Mouse (Mus musculus) liver, embryonic 15.5 days (tissue): Measurements from ENCODE around the gene Gga3. TPM values are rescaled to one million over a fixed set of nuclear protein-coding genes. Genes with fewer than 3 reads are reported as not detected.
A peak's percentile ranks its signal among the peaks of the same experiment; 100 is the strongest.

Experiments used
- ATAC-seq: fragments of 200-750 bp; cut with Nextera tagmentation; 2 replicates; pipeline ENCODE4 v1.8.0; 2017; ENCODE audit warnings: moderate number of reproducible peaks, mild to moderate bottlenecking, moderate library complexity; ENCODE audit not compliant: insufficient read depth
- H3K27ac ChIP-seq: fragments of 300-500 bp; sonication (generic); replicated peaks from 2 replicates; pipeline ENCODE4 v1.5.1; 2015; ENCODE audit warnings: mild to moderate bottlenecking, inconsistent platforms
- H3K27me3 ChIP-seq: fragments of 300-500 bp; sonication (generic); 2 replicates; pipeline ENCODE4 v1.6.1; 2015; ENCODE audit warnings: mild to moderate bottlenecking, inconsistent platforms
- H3K36me3 ChIP-seq: fragments of 300-500 bp; sonication (generic); replicated peaks from 2 replicates; pipeline ENCODE4 v1.6.1; 2015; ENCODE audit warnings: moderate library complexity, mild to moderate bottlenecking, inconsistent platforms
- H3K4me1 ChIP-seq: fragments of 300-500 bp; sonication (generic); replicated peaks from 2 replicates; pipeline ENCODE4 v1.6.1; 2015; ENCODE audit warnings: inconsistent platforms
- H3K4me2 ChIP-seq: fragments of 300-500 bp; sonication (generic); 2 replicates; pipeline ENCODE4 v1.6.1; 2015; ENCODE audit warnings: moderate library complexity, mild to moderate bottlenecking, inconsistent platforms
- H3K4me3 ChIP-seq: fragments of 300-500 bp; sonication (generic); replicated peaks from 2 replicates; pipeline ENCODE4 v1.5.1; 2015; ENCODE audit warnings: mild to moderate bottlenecking, inconsistent platforms
- H3K9ac ChIP-seq: fragments of 300-500 bp; sonication (generic); 2 replicates; pipeline ENCODE4 v1.6.1; 2015; ENCODE audit warnings: moderate library complexity, mild to moderate bottlenecking, inconsistent platforms
- H3K9me3 ChIP-seq: fragments of 300-500 bp; sonication (generic); replicated peaks from 2 replicates; pipeline ENCODE4 v1.6.1; 2016; ENCODE audit warnings: inconsistent platforms
- WGBS: fragments of 180-500 bp; shearing (Covaris S2); methylation state at CpG from one replicate; pipeline ENCODE4 v1.1.7; 2015; ENCODE audit warnings: mixed read lengths; ENCODE audit not compliant: insufficient replicate concordance; 5-methylcytosine and 5-hydroxymethylcytosine counted together
- polyA plus RNA-seq: library from polyadenylated mRNA; unstranded; fragments of >200 nt; fragmentation: Nextera tagmentation; extraction: Ambion mirVana; gene quantifications from 2 replicates; pipeline ENCODE4 v1.2.1, GENCODE M21; 2015

The Gga3 gene
- polyA plus RNA-seq, 1 experiment from 2014 or later: 7.7 TPM

- Histone ChIP-seq H3K9me3 (no peaks in the 10 kb centered on the region), H3K27ac (no peak overlapping the region), H3K36me3 (no peaks in the 10 kb centered on the region), H3K9ac (no peak overlapping the region), H3K4me3 (no peak overlapping the region), H3K4me2 (no peak overlapping the region), H3K27me3 (peaks cover 26% of the 10 kb centered on the region), H3K4me1 (no peaks in the 10 kb centered on the region)
- WGBS: 44% methylated on average over 4 of the region's 4 CpGs
- no peak for ATAC-seq
Measured at GRCm38 (mm10) chr11:115543571-115543970, 60.3 kb downstream of the Gga3 start.

GRCm38 (mm10) chr11:115538045-115538444, 65.8 kb downstream of the Gga3 start:
- H3K9ac ChIP-seq: no peak overlapping the region
- peaks cover 7% of the 10 kb centered on the region for H3K27me3 ChIP-seq
- H3K4me3 ChIP-seq: no peak overlapping the region
- ATAC-seq: no peak
- WGBS: 27% methylated on average over 2 of the region's 2 CpGs
- H3K27ac ChIP-seq: no peak overlapping the region
- no peaks in the 10 kb centered on the region for H3K9me3 ChIP-seq
- no peak overlapping the region for H3K4me2 ChIP-seq
- H3K4me1 ChIP-seq: peaks cover 33% of the 10 kb centered on the region
- peaks cover 13% of the 10 kb centered on the region for H3K36me3 ChIP-seq

DNA sequence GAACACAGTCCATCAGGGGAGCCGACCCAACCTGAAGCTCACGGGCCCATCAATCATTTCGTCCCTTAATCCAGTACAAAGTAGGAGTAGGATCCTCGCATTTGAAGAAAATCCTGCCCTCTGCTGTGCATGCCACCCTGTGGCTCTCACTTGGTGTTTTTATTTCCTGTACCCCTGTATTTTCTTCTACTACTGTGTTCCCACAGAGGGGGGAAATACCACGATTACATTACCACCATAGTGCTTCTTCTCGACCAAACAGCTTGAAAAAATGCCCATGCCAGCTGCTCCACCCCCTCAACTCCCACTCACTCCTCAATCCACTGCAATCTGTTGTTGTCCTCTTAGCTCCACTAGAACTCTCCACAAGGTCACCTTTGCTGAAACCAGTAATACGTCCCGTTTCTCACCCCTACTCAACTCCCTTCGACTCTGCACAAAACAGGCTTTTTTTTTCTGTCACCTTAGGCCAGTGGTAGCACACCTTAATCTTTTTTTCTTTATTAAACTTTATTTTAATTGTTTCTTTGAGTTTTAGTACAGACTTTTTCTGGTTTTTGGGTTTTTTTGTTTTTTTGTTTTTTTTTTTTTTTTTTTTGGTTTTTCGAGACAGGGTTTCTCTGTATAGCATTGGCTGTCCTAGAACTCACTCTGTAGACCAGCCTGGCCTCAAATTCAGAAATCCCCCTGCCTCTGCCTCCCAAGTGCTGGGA, 66.8 kb downstream of the Gga3 start:
- ATAC-seq: no peak
- Histone ChIP-seq H3K9me3 (no peaks in the 10 kb centered on the region), H3K4me1 (peaks cover 40% of the 10 kb centered on the region), H3K27ac (peak overlapping the region; percentile 100), H3K9ac (no peak overlapping the region), H3K36me3 (peaks cover 24% of the 10 kb centered on the region), H3K4me2 (peak overlapping the region; percentile 79), H3K27me3 (no peaks in the 10 kb centered on the region), H3K4me3 (peak overlapping the region; percentile 100)
- 82% methylated on average over 10 of the region's 10 CpGs for WGBS

DNA sequence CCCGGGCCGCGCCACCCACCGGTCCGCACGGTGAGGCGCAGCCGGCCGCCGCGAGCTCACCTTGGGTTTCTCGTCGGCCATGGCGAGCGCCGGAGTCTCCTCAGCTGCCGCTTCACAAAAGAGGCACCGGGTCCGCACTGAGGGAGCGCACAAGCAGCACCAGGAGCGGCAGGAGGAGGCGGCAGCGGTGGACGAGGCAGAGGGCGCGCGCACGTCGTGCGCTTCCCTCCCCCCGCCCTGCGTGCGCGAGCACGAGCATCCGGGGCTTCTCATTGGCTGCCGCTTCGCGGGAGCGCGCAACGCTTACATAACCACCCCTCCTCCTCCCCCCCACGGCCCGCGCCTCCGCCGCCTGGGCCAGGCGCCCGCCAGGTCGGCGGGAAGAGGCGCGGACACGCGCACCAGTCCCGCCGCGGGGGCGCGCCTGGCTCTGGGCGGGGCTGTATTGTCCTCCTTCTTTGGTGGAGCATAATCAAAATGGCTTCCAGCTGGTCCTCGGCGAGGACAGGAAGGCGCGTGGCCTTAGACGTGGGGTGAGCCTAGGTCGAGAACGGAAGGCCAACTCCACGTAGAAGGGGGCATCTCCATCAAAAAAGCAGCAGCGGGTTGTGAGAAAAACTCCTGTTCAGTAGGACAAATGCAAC, 67.7 kb downstream of the Gga3 start, which contains the start of gene Sumo2:
Gene Sumo2 (minus strand): TSS at position 239 of the 644 bp plus-strand sequence.
- no peaks in the 10 kb centered on the region for H3K9me3 ChIP-seq
- H3K27ac ChIP-seq: peak within 1 kb of the TSS; percentile 100
- no peaks in the 10 kb centered on the region for H3K27me3 ChIP-seq
- peak within 1 kb of the TSS; percentile 100 for H3K4me3 ChIP-seq
- under 1% methylated on average over 63 of the region's 70 CpGs for WGBS
- peak; percentile 90 for ATAC-seq
- H3K4me1 ChIP-seq: peaks cover 43% of the 10 kb centered on the region
- peak within 1 kb of the TSS; percentile 99 for H3K9ac ChIP-seq
- peaks cover 32% of the 10 kb centered on the region for H3K36me3 ChIP-seq
- peak within 1 kb of the TSS; percentile 79 for H3K4me2 ChIP-seq

DNA sequence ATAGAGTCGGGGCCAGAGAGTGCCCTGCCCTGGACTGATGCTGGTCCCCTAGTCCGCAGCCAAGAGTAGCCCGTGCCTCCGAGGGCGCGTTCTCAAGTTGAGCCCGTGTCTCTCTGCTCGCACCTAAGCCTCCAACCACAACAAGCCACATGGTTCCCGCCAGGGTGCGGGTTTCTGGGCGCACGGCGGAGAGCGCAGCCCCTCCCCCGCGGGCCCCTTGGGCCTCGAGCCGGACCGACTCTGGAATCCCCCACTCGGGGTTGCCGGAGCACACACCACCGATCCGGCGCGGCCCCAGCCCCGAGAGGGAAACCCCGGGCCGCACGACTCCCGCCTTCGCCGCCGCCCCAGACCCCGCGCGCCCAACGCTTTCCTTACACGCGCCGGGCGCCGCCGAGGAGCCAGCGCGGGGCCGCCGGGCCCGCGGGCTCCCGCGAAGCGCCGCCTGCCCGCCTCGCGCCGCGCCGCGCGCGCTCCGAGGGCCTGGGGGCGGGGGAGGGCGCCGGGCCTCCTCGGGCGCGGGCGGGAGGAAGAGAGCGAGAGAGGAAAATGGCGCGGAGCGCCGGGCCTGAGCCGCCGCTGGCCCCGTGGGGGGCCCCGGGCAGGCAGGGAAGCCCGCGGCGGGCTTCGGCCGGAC, 68.3 kb downstream of the Gga3 start:
- H3K36me3 ChIP-seq: peaks cover 35% of the 10 kb centered on the region
- under 1% methylated on average over 71 of the region's 84 CpGs for WGBS
- H3K4me3 ChIP-seq: peak overlapping the region; percentile 100
- peak overlapping the region; percentile 99 for H3K9ac ChIP-seq
- H3K4me1 ChIP-seq: peaks cover 44% of the 10 kb centered on the region
- no peaks in the 10 kb centered on the region for H3K9me3 ChIP-seq
- no peaks in the 10 kb centered on the region for H3K27me3 ChIP-seq
- H3K4me2 ChIP-seq: peak overlapping the region; percentile 79
- peak; percentile 76 for ATAC-seq
- H3K27ac ChIP-seq: peak overlapping the region; percentile 100

DNA sequence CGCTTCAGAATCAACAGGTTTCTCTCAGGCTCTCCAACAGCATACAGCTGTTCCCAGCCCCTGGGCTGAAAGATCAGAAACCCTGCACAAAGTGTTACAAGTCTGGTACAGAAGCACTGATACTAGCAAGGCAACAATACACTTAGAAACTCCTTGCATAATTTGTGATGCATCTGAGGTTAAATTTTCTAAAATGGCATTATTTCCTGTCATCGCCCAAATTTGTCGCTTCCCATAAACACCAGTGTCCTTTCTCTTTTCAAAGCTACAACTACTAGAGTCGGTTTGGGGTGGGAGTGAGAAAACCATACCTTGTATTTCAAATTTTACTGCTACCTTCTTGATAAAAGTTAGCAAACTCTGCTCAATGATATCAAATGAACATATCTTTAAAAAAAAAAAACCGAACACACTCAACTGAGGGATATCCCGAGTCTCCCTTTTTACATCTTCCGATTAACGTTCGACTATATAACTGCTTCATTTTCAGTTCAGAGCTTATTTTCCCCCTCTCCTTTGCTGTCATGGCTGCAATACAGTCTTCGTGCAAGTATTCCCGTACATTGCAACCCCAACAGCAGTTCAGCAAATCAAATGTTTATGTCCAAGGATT, 69.0 kb downstream of the Gga3 start:
- Histone ChIP-seq H3K27ac (peak overlapping the region; percentile 100), H3K9me3 (no peaks in the 10 kb centered on the region), H3K4me3 (peak overlapping the region; percentile 100), H3K9ac (peak overlapping the region; percentile 99), H3K4me2 (peak overlapping the region; percentile 79), H3K4me1 (peaks cover 46% of the 10 kb centered on the region), H3K27me3 (no peaks in the 10 kb centered on the region), H3K36me3 (peaks cover 42% of the 10 kb centered on the region)
- WGBS: 4% methylated on average over 11 of the region's 11 CpGs
- ATAC-seq: no peak

Other genes starting within 250 kb of the Gga3 start
- 1.1 and 1.5 TPM in 2 replicates for gene Hid1, start 236.3 kb downstream of the Gga3 start, polyA plus RNA-seq
- 1.2 and 1.3 TPM in 2 replicates for gene Cdr2l, start 222.1 kb downstream of the Gga3 start, polyA plus RNA-seq
- gene Mrpl58, start 200.3 kb downstream of the Gga3 start, polyA plus RNA-seq: 78.1 and 78.7 TPM in 2 replicates
- gene Atp5h, start 184.1 kb downstream of the Gga3 start, polyA plus RNA-seq: 453 and 509 TPM in 2 replicates
- 4.4 and 5.6 TPM in 2 replicates for gene Kctd2, start 183.9 kb downstream of the Gga3 start, polyA plus RNA-seq
- 0.55 and 0.71 TPM in 2 replicates for gene Trim80, start 163.5 kb downstream of the Gga3 start, polyA plus RNA-seq
- gene Slc16a5, start 141.6 kb downstream of the Gga3 start, polyA plus RNA-seq: 0.08 and 0.15 TPM in 2 replicates
- gene Armc7, start 128.4 kb downstream of the Gga3 start, polyA plus RNA-seq: 3.3 and 3.5 TPM in 2 replicates
- gene Nt5c, start 112.2 kb downstream of the Gga3 start, polyA plus RNA-seq: 38.1 and 41.9 TPM in 2 replicates
- gene Jpt1, start 89.7 kb downstream of the Gga3 start, polyA plus RNA-seq: 233 and 234 TPM in 2 replicates
- 301 and 355 TPM in 2 replicates for gene Sumo2, start 67.8 kb downstream of the Gga3 start, polyA plus RNA-seq
- gene Nup85, start 39.6 kb downstream of the Gga3 start, polyA plus RNA-seq: 111 and 114 TPM in 2 replicates
- 49.5 and 51.3 TPM in 2 replicates for gene Mrps7, start 126 bp downstream of the Gga3 start, polyA plus RNA-seq
- gene Mif4gd, start 8.9 kb upstream of the Gga3 start, polyA plus RNA-seq: 27.3 and 32.3 TPM in 2 replicates
- gene Slc25a19, start 24.2 kb upstream of the Gga3 start, polyA plus RNA-seq: 10.4 and 10.9 TPM in 2 replicates
- gene Grb2, start 104.5 kb upstream of the Gga3 start, polyA plus RNA-seq: 53.4 and 55.8 TPM in 2 replicates
- 9.9 and 10.1 TPM in 2 replicates for gene Tmem94, start 161.4 kb upstream of the Gga3 start, polyA plus RNA-seq
- gene Caskin2, start 209.6 kb upstream of the Gga3 start, polyA plus RNA-seq: 5.7 and 6.7 TPM in 2 replicates
- gene Tsen54, start 210.7 kb upstream of the Gga3 start, polyA plus RNA-seq: 13.7 and 18.7 TPM in 2 replicates
- 11.9 and 16.2 TPM in 2 replicates for gene Llgl2, start 220.0 kb upstream of the Gga3 start, polyA plus RNA-seq